Mouse (Mus musculus) cerebellum, adult 9-10 months (tissue): Measurements from ENCODE around the gene Eng.

Experiments used
- DNase-seq: peaks from one replicate; pipeline ENCODE4 v3.0.0; 2022

Gene Eng

DNA sequence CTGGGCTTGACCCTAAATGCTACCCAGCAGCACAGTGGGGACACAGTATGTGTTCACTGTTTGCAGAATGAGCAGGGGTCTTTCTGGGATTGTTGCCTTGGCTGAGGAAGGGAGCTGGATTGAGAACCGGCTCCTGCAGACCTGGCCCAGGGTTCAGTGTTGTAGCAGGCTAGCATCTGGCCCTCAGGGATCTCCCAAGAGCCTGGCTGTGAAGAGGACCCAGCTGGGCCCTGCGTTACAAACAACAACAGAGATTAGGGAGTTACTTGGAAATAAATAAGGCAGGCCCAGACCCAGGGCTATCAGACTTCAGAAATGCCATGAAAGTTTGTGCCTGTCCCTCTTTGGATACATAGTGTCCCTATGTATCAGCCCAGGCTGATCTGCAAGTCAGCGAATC, 748 bp upstream of the Eng start:
- no peak for DNase-seq

DNA sequence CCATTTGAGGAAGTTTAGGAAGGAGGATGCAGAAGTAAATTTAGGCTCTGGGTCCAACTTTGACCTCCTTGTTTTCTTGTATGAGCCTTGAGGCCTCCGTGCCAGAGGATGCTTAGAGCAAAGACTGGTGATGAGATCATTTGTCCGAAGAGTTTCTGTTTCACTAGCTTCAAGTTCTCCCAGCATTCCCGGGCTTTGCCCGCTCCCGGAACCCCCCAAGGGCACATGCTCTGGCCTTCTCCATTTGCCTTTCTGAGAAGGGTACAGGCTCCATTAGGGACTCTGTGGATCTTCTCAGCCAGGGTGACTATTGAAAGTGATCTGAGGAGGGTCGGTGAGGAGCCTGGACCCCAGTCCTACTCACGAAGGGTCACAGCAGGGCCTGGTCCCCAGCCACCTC, 971 bp downstream of the Eng start:
- no peak for DNase-seq

- DNase-seq = no peak
Observed at GRCm38 (mm10) chr2:32653764-32654163, 7.4 kb downstream of the Eng start.

DNA sequence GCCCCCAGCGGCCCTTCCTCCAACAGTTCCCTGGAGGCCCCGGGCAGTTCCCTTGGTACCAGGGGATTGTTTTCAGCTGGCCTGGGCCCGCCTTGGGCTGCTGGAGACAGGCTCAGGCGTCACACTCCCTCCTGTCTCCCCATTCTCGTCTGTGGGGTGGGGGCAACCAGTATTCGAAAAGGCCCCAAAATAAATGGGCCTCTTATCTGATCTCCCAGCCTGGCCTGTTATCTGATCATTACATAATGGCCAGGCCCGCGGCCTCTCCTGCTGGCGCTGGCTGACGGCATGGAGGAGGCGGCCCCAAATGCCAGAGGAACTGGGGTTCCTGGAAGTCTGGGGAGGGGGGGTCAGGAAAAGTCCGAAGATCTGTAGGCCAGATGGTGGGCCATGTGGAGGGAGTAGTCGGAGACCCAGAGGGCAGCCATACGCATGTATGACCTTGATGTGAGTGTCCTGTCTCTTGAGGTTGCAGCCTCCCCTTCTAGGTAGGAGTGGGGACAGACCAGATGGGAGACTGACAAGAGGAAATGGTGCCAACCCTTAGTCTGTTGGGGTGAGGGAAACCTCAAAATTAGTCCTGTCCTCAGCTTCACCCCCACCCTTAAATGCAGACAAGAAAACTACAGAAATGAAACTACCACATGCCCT, 8.5 kb downstream of the Eng start:
- DNase-seq = no peak

DNA sequence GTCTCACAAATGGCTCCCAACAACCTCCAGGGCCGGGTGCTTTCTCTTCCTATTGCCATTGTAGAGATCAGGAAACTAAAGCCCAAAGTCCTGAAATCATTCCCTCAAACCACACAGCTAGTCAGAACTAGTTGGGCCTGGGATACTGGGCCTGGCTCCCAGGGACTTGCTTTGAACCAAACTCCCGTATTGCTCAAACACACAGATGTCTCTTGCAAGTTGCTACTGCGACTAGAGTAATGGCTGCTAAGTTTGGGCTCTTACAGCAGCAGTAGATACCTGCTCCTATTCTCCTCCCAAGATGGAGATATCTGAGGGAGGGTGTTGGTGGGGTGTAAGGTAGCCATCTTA, 9.0 kb downstream of the Eng start:
- DNase-seq = no peak

DNA sequence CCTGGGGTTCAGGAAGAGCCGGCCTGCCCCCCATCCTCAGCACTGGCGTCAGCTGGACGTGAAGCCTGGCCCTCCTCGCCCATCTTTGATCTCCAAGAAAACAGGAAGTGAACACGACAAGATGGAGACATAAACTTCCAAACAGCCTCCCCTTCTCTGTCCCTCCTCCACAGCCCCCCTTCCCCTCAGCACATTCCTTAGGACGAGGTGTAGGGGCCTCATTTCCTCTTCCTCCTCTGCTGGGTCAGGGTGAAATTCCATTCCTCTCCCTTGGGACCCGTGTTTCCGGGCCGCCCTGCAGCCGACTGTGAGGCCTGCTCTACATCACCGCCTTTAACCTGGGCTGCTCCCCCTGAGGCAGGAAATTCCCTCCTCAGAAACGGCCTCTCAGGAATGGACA, 9.4 kb downstream of the Eng start:
- no peak for DNase-seq

DNA sequence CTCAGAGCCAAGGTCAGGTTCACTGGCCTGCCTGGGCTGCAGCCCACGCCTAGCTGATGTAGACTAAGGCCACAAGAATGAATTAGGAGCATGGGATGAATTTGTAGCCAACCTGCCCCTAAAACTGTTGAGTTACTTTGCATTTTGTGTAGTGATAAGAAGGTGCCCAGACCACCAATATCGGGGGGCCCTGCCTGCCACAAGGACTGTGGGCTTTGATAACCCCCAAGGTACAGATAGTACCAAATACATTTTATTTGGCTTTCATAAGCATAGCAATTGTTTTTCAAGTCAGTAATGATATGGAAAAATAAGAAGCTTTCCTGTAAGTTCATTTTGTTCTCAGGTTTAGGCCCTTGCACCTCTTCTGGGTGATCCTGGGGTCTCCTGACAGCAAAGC, 12.5 kb downstream of the Eng start:
- no peak for DNase-seq

DNA sequence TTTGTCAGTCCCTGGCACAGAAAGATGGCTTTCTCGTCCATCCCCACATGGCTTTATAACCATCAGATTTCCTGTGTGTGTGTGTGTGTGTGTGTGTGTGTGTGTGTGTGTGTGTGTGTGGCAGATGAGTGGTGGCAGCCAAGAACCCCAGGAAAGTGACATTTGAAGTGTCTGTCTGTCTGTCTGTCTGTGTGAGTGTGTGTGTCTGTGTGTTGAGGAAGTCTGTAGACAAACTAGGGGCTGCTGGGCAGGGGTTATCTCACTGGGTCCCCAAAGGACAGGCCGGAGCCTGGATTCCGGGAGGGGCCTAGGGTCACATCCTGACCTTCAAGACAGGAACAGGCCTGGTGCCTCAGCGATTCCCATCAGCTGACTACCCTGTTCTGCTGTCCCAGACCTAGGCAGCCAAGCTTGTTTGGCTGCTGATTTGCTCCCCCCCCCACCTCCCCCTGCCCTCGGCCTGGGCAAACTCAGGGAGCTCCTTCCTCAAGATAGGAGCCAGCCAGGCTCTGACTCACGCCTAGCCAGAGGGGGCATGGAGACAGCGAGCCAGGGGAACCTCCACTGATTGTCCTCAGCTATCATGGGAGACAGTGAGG, 15.2 kb downstream of the Eng start:
- DNase-seq = no peak

DNA sequence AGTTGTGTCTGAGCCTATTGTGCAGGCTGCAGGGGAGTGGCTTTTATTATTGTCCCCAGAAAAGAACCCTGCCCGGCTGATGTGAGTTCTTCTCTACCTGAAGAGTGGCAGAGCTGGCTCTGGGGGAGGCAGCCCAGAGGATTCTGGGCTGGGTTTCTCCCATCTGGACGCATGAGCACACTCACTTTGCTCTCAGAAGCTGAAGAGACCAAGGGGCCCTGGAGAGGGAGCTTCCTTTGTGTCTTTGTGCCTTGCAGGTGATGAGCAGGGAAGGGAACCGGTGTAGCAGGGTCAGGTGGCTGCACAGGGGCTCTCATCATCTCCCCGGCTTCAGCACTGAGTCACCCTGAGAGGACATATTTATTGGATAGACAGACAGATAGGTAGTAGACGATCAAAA, 15.9 kb downstream of the Eng start:
- no peak for DNase-seq

- DNase-seq = no peak
Observed at GRCm38 (mm10) chr2:32665345-32665744, 18.9 kb downstream of the Eng start.

- DNase-seq = no peak
Observed at GRCm38 (mm10) chr2:32665853-32666252, 19.5 kb downstream of the Eng start.

- no peak for DNase-seq
Observed at GRCm38 (mm10) chr2:32667775-32668174, 21.4 kb downstream of the Eng start.

- DNase-seq = no peak
Observed at GRCm38 (mm10) chr2:32668176-32668575, 21.8 kb downstream of the Eng start.

GRCm38 (mm10) chr2:32669876-32670275, 23.5 kb downstream of the Eng start:
- no peak for DNase-seq

- DNase-seq = no peak
Observed at GRCm38 (mm10) chr2:32671147-32671546, 24.8 kb downstream of the Eng start.

DNA sequence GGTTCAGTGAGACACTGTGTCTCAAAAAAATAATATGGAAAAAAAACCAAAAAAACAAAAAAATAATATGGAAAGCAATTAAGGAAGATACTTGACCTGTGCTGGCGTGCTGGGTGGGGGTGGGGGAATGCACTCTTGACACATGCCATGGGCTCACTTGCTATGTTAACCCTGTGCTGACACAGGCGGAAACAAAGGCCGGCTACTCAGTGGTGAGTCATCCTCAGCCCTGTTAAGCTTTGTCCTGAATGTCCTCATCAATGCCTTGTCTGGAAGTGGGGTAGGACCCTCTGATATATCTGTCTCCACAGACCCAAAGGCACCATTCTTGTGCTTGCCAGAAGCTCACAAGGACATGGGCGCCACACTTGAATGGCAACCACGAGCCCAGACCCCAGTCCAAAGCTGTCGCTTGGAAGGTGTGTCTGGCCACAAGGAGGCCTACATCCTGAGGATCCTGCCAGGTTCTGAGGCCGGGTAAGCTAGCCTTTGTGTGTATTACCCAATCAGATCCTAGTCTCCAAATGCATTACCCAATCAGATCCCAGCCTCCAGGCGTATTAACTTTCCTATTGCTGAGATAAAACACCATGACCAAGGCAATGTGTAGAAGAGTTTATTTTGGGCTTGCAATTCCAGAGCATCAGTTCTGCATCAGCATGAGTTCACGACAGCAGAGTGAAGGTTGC, 25.7 kb downstream of the Eng start:
- DNase-seq = no peak

DNA sequence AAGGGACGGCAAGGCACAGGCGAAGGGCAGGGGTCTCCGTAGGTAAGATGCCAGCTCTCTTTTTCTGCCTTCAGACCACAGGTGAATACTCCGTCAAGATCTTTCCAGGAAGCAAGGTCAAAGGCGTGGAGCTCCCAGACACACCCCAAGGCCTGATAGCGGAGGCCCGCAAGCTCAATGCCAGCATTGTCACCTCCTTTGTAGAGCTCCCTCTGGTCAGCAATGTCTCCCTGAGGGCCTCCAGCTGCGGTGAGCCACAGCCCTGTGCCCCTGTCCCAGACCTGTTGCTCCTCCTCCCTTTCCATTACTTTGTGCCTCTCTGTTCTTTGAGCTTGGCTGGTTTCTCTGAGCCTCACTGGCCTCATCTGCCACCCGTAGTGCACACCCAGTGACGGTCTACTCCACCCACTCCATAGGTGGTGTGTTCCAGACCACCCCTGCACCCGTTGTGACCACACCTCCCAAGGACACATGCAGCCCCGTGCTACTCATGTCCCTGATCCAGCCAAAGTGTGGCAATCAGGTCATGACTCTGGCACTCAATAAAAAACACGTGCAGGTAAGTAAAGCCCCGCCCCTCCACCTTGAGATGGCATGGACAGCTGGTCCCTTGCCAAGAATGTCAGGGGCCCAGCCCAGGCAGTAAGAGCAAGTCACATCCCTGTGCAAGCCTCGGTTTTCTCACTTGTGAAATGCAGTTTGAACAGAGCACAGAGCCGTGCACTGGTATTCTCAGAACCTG, 27.0 kb downstream of the Eng start:
- no peak for DNase-seq

DNA sequence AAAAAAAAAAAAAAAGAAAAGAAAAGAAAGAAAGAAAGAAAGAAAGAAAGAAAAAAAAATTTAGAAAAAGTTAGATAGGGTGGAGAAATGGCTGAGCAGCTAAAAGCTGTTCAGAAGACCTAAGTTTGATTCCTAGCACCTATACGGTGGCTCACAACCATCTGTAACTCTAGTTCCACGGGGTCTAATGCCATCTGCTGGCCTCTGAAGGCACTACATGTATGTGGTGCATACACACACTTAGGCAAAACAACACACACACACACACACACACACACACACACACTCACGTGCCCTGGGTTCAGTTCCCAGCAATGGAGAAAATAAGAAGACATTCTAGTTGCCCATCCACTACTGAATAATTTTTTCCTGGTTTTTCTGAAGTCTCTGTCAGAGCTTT, 30.4 kb downstream of the Eng start:
- DNase-seq = no peak

- DNase-seq = no peak
Observed at GRCm38 (mm10) chr2:32677683-32678082, 31.3 kb downstream of the Eng start.

DNA sequence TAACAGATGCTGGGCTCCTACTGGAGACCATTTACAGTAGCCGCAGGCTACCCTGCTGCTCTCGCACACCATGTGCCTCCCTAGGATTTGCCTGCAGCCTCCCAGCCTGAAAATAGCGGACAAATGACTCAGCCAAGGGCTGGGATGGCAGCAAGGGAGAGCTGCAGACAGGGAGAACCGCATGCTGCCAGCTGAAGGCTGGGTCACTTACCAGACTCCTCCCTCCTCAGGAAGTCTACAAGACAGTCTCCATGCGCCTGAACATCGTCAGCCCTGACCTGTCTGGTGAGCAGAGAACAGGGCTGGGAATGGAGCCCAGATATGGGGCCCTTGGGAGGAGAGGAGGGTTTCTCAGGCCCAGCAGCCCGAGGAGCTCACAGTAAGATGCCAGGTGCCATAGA, 33.7 kb downstream of the Eng start:
- no peak for DNase-seq

- no peak for DNase-seq
Observed at GRCm38 (mm10) chr2:32680961-32681650, 34.7 kb downstream of the Eng start.

DNA sequence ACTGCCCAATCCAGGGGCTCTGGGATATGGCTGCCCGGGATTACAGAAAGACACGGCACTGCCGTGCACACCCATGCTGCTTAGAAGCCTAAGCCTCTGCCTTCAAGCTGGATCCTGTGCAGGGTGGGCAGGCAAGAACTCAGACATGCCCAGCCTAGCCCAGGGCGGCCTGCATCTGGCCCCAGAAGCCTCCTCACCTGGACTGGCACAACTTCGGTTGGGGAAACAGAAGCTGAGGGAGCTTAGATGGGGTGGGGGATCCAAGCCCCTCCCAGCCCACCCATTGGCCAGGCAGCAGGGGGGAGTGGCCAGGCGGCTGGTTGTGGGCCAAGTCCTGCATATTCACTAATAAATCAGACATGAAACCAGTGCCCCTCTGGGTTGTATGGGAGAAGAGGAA, 35.4 kb downstream of the Eng start:
- no peak for DNase-seq

DNA sequence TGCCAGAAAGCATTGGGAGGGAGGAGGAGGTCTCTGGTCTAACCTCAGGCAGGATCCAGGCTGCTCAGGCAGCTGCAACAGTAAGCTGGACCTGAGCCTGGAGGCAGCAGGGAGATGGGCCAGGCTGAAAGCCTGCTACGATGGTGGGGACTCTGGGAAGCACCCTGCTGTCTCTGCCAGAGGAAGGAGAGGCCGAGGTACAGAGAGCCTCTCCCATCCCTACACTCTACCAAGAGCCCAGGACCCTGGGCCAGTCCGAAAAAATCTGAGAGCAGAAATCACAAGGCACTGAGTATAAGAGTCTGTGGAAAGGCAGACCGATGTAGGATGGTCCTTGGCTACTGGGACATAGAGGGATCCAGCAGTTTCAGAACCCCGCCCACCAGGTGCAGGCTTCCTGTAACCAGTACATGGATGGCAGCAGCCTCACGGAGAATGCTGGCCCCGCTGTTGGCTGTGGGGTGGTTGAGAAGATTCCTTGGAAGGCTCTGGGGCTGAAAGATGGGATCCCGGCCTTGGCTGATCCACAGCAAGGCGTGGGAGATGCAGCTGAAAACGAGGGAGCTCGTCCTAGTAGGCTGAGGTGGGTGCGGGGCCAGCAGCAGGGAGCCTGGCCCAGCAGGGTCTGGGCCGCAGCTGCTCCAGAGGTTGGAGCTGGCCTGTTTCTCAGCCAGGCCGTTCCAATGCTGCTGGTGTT, 36.5 kb downstream of the Eng start:
- DNase-seq = no peak
